Mouse (Mus musculus) forebrain, embryonic 14.5 days (tissue): ENCODE measurements at regions not wholly inside any gene's neighbourhood (a gene's known extent, or its start where the extent isn't known, plus 50 kb on each side); places are given as distances from the start of the nearest gene placed in this dataset.

ENCODE experiments used
- ATAC-seq: fragments of 200-750 bp; cut with Nextera tagmentation; 2 replicates; pipeline ENCODE4 v1.8.0; 2017; ENCODE audit warnings: mild to moderate bottlenecking, moderate library complexity
- DNase-seq: peaks from one replicate; pipeline ENCODE4 v3.0.0-alpha.2; 2015; ENCODE audit warnings: low spot score
- H3K27ac ChIP-seq: fragments of 300-500 bp; sonication (generic); 2 replicates; pipeline ENCODE4 v1.5.1; 2014; ENCODE audit warnings: low read depth, mild to moderate bottlenecking, control low read depth, low read length, moderate library complexity
- H3K27me3 ChIP-seq: fragments of 300-500 bp; sonication (generic); replicated peaks from 2 replicates; pipeline ENCODE4 v1.6.1; 2014; ENCODE audit warnings: low read length, control low read depth, mixed read lengths; ENCODE audit not compliant: control insufficient read depth, insufficient read depth
- H3K36me3 ChIP-seq: fragments of 300-500 bp; sonication (generic); 2 replicates; pipeline ENCODE4 v1.6.1; 2014; ENCODE audit warnings: low read length, control low read depth; ENCODE audit not compliant: control insufficient read depth, insufficient read depth
- H3K4me1 ChIP-seq: fragments of 300-500 bp; sonication (generic); 2 replicates; pipeline ENCODE4 v1.6.1; 2014; ENCODE audit warnings: antibody characterized with exemption, low read length, control low read depth; ENCODE audit not compliant: control insufficient read depth, insufficient read depth
- H3K4me2 ChIP-seq: fragments of 300-500 bp; sonication (generic); 2 replicates; pipeline ENCODE4 v1.6.1; 2014; ENCODE audit warnings: mild to moderate bottlenecking, control low read depth, low read length
- H3K4me3 ChIP-seq: fragments of 300-500 bp; sonication (generic); 2 replicates; pipeline ENCODE4 v1.5.1; 2014; ENCODE audit warnings: low read depth, low read length, control low read depth
- H3K9ac ChIP-seq: fragments of 300-500 bp; sonication (generic); 2 replicates; pipeline ENCODE4 v1.6.1; 2014; ENCODE audit warnings: mild to moderate bottlenecking, low read length, control low read depth, moderate library complexity
- H3K9me3 ChIP-seq: fragments of 300-500 bp; sonication (generic); replicated peaks from 2 replicates; pipeline ENCODE4 v1.6.1; 2016; ENCODE audit warnings: low read length, control low read depth, mixed read lengths; ENCODE audit not compliant: control insufficient read depth
- WGBS: fragments of 180-500 bp; shearing (Covaris S2); extraction: QIAGEN DNeasy Blood & Tissue Kit; methylation state at CpG from one replicate; pipeline ENCODE4 v1.1.7; 2014; 5-methylcytosine and 5-hydroxymethylcytosine counted together

DNA sequence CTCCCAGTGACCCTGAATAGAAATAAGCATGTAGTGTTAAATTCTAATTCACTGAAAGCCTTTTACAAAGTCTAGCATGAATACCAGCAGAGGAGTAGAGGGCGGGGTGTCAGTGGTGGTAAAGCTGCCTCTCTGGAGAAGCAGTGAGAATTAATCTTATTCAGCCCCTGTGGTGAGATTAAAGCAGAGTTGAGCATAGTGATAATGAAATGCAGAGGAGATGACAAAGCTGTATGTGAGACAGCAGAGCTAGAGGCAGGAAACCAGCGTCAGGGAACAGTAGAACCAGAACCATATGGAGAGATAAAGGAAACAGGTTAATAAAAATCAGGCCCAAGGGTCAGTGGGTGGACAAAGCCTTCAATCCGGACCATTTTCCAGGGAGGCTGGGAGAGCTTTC is 1827.2 kb downstream of the Poteg start:
- ATAC-seq (no peak), DNase-seq (peak; percentile 31)
- Histone ChIP-seq H3K4me3 (no peak overlapping the region), H3K9me3 (no peaks in the 10 kb centered on the region), H3K4me2 (no peak overlapping the region), H3K4me1 (no peaks in the 10 kb centered on the region), H3K36me3 (no peaks in the 10 kb centered on the region), H3K27ac (no peak overlapping the region), H3K27me3 (no peaks in the 10 kb centered on the region), H3K9ac (no peak overlapping the region)
- 15% methylated on average over 3 of the region's 3 CpGs for WGBS

DNA sequence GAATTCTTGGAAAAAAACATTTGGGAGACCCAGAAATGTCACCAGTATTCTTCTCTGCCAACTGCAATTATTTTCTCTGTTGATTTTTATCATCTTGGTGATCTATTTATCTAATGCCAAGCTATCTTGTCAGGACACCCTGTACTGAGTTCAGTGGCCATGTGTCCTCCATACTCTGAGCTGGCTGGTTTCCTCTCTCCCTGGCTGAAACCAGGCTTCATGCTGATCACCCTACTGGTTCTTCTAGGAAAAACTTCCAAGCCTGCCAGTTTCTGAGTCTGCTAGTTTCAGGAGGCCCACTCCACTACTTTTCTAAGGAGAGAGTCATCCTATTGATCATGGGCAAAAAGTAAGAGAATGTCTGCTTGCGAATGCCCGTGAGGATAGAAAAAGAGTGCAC is 1831.2 kb downstream of the Poteg start:
- no peak for ATAC-seq
- Histone ChIP-seq H3K4me2 (no peak overlapping the region), H3K27ac (no peak overlapping the region), H3K9ac (no peak overlapping the region), H3K4me3 (no peak overlapping the region), H3K36me3 (no peaks in the 10 kb centered on the region), H3K27me3 (no peaks in the 10 kb centered on the region), H3K4me1 (no peaks in the 10 kb centered on the region), H3K9me3 (no peaks in the 10 kb centered on the region)
- 94% methylated on average over 2 of the region's 2 CpGs for WGBS
- peak; percentile 1 for DNase-seq

DNA sequence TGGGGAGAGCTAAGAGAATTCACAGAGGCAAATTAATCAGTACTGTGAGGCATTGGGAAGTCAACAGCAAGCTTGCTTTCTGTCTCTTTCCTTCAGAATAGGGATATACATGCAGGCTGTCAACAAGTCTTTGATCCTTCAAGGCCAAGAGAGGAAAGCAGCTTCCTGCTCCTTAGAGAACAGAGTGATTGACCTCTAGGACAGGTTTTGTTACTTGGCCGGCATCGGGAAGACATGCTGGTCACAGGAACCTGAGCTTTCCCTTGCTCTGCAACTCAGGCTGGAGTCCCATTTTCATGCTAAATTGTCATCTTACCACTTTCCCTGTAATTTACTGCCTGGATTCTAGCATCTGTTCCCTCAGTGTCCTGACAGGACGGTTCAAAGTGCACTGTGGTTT is 1831.8 kb downstream of the Poteg start:
- Histone ChIP-seq H3K36me3 (no peaks in the 10 kb centered on the region), H3K4me2 (no peak overlapping the region), H3K4me3 (no peak overlapping the region), H3K27me3 (no peaks in the 10 kb centered on the region), H3K9me3 (no peaks in the 10 kb centered on the region), H3K4me1 (no peaks in the 10 kb centered on the region), H3K9ac (no peak overlapping the region), H3K27ac (no peak overlapping the region)
- 67% methylated on average over 3 of the region's 3 CpGs for WGBS
- DNase-seq (no peak), ATAC-seq (no peak)

DNA sequence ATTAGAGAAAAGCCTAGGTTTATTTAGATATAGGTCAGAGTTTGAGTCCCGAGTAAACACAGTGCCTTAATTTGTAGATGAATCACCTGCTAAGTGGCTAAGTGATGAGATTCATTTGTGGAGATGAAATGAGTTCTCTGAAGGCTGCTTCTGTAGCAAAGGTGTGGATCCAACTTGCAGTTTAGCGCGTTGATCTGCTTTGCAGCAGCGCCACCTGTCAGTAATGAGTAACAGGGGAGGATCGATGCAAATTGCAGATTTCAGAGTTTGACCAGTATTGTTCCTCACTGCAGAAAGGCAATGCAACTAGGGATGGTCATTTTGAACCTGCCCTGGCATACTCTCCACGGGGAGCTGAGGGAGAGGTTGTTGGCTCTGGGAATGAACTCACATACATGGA is 1842.9 kb downstream of the Poteg start:
- Histone ChIP-seq H3K27me3 (no peaks in the 10 kb centered on the region), H3K4me2 (no peak overlapping the region), H3K27ac (no peak overlapping the region), H3K9ac (no peak overlapping the region), H3K4me3 (no peak overlapping the region), H3K4me1 (no peaks in the 10 kb centered on the region), H3K9me3 (no peaks in the 10 kb centered on the region), H3K36me3 (no peaks in the 10 kb centered on the region)
- ATAC-seq = peak; percentile 46
- 7% methylated on average over 6 of the region's 6 CpGs for WGBS
- peak; percentile 76 for DNase-seq
